Mouse (Mus musculus) cerebellum, adult 18-20 months (tissue): ENCODE measurements around the gene Sat2.

Source experiments
- DNase-seq, 2 experiments: peaks; one replicate each; pipeline ENCODE4 v3.0.0; 2021

Gene Sat2

DNA sequence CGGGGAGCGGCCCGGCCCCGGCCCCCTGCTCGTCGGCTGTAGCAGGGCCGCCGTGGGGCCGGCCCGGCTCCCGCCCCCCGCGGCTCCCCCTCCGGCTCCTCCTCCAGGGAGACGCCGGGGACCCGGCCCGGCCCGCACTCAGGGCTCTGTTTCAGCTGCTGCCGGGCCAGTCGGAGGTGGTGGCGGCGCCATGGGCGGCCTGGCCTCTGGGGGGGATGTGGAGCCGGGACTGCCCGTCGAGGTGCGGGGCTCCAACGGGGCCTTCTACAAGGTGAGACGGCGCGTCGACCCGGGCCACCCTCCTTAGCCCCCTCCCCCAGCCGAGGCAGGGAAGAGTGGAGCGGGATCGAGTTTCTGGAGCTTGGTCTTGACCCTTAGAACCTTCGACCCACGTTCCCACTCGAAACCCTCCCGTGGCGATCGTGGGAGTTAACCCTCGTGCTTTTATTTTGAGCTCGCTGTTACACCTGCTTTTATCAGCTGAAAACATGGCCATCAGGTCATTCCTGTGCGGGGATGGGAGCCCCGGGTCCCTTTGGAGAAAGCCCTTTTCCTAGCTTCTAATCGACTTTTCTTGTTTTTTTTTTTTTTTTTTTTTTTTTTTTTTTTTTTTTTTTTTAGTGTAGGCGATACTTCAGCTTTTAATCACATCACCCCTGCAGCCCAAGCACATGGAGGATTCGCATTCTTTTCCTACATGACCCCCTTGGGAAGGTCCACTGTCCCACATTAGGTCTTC, 11.5 kb downstream of the Sat2 start:
- DNase-seq: peak in 1 of 2 experiments; percentile 56

DNA sequence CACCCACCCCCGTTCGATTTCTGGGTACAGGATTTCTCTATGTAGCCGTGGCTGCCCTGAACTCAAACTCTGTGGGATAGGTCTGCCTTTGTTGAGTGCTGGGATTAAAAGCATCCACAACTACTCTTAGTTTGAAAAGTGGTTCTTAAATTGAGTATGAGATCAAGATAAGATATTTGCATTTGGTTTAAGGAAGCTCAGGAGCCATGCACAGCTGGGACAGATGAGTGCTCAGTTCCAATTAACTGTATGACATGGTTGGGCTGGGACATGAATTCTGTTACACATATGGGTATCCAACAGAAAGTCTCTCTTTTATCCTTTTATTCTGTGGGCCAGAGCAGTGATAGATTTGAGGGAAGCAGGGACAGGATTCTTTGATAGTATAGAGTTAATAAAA, 13.6 kb downstream of the Sat2 start:
- no peak for DNase-seq

- DNase-seq: no peak
Observed at GRCm38 (mm10) chr11:69645860-69646259, 24.0 kb downstream of the Sat2 start.

GRCm38 (mm10) chr11:69653399-69653798, 31.6 kb downstream of the Sat2 start:
- no peak for DNase-seq

GRCm38 (mm10) chr11:69654760-69655159, 32.9 kb downstream of the Sat2 start:
- no peak for DNase-seq

- DNase-seq: peak; percentile 74 to 83
Observed at GRCm38 (mm10) chr11:69655264-69656064, 33.6 kb downstream of the Sat2 start, which contains the start of gene Sox15. Gene Sox15 (plus strand): TSS chr11:69655314.

- DNase-seq: no peak
Observed at GRCm38 (mm10) chr11:69656065-69656455, 34.2 kb downstream of the Sat2 start.

- peak; percentile 49 to 61 for DNase-seq
Observed at GRCm38 (mm10) chr11:69656617-69657461, 35.0 kb downstream of the Sat2 start.

DNA sequence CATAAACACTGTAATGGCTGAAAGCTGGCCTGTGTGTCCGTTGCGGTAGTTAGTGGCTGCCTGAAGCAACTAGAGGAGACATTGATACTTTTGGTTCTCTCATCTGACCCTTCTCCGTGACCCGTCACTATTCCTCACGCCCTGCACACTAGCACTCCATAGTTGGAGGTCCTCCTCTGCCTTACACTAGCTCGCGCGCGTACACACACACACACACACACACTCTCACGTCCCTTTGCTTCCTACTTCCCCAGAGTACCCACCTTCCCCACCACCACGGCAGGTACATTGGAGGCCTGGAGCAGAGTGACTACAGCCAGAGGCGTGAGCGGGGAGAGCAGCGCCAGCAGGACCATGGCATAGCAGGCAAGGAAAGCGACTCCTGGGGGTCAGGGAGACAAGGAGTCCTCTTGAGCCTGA, 35.6 kb downstream of the Sat2 start:
- DNase-seq: no peak

GRCm38 (mm10) chr11:69661221-69661881, 39.5 kb downstream of the Sat2 start:
- DNase-seq: no peak

GRCm38 (mm10) chr11:69662213-69662966, 40.6 kb downstream of the Sat2 start, which contains the start of gene Mpdu1:
Gene Mpdu1 (minus strand): TSS chr11:69662642.
- DNase-seq: peak; percentile 93 to 96

DNA sequence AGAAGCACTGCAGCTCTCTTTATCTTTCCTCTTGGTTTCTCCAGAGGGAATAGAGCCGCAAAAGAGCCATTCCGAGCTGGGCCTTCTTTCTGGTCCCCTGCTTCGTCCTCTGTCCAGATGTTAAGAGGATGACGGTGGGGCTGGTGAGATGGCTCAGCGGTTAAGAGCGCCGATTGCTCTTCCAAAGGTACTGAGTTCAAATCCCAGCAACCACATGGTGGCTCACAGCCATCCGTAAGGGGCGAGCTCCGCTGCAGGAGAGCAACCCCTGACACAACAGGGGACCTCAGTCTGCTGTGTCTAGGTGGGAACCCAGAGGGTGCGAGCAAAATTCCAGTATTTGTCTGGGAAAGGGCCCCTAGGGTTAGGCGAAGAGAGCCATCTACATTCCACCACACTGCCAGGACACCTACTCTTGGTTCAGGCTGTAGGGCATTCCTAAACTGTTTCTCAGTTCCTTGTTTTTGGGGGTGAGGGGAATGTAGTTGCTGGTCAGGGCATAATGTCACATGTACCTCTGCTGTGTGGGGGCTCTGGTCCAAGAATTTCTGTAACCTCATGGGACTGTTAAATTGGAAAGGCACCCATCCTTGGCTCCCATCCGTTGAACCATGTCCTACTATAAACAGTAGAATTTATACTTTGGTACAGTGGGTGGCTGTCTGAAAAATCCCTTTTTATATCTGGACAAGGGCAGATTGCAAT, 41.3 kb downstream of the Sat2 start:
- DNase-seq: no peak

- no peak for DNase-seq
Observed at GRCm38 (mm10) chr11:69663795-69664194, 42.0 kb downstream of the Sat2 start.

DNA sequence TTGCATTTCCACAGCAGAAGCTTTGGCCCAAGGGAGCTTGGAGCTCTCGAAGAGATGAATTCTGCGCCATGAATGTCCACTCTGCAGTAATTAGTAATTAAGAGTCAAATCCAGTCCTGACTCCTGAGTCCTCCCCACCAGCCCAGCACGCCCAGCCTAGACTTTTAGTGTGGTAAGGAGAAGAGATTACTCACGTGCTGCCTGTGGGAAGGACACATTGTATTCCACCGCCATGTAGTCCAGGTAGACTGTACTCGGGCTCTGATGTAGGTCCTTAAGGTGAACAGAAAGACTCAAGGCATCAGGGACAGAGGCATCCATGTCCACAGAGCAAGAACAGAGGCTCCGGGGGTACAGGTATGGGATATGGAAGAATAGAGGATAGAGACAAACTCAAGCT, 43.0 kb downstream of the Sat2 start:
- no peak for DNase-seq

GRCm38 (mm10) chr11:69665457-69665960, 43.7 kb downstream of the Sat2 start:
- no peak for DNase-seq

DNA sequence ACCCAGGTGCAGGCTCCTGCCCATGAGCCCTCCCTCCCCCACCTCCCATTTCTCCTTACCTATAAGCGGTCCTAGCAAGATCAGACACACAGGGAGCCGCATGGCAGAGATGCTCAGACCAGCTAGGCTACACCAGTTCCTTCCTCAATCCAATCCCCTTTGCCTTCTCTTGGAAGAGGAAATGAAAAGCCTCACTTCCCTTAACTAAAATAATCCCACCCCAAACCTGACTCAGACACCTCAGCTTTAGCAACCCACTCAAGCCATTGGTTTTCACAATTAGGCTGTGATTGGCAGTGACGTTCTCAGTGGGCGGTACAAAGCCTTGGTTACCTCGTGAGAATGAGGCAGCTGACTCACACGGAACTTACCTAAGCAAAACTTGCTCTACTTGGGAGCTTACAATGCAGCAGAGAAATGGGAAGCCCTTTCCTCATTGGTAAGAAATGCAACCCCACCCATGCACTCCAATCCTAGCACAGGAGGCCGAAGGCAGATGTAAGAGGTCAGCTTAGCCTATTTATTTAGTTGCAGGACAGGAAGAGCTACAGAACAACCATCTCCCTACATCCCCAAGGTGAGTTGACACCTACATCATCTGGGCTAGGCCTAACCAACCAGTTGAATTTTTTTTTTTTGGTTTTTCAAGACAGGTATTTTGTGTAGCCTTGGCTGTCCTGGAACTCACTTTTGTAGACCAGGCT, 44.3 kb downstream of the Sat2 start, which contains the start of gene Cd68:
Gene Cd68, minus strand, starts transcription at position 193 of the 704 bp plus-strand sequence.
- no peak for DNase-seq

- DNase-seq: no peak
Observed at GRCm38 (mm10) chr11:69666665-69667005, 44.8 kb downstream of the Sat2 start.

- peak; percentile 93 to 97 for DNase-seq
Observed at GRCm38 (mm10) chr11:69670786-69671725, 49.2 kb downstream of the Sat2 start.

GRCm38 (mm10) chr11:69671726-69672124, 49.9 kb downstream of the Sat2 start:
- no peak for DNase-seq
